Mouse (Mus musculus): ENCODE measurements around the gene Prdm5.

DNA sequence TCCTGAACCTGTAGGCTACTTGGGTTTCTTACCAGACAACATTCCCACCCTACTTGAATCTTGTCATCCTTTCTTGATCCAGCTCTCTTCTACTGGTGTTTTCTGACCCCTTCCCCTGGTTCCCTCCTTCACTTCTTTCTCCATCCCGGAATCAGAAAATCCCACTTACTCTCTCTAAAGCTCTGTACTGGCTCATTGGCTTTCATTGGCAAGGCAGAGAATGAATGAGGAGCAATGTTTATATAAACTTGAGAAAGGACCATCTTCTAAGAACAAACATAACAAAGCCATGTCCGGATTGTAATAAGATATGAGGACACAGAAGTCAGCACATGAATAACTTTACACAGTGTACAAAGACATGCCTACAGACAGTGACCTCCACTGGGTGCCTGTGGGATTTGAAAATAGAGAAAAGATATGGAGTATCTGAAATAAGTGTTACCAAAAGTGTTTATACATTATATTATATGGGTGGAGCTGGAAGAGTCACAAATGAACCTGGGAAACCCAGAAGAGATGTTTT, 127.9 kb downstream of the Prdm5 start:
- TF ChIP-seq CTCF (IDR thresholded peaks at IDR 0.05; ENCODE audit: low read depth) (no peak), EP300 (IDR thresholded peaks at IDR 0.05; ENCODE audit: low read depth) (no peak)
